Mouse (Mus musculus): ENCODE results near the gene Gja1. TPM values are rescaled to one million over a fixed set of nuclear protein-coding genes. Genes with fewer than 3 reads are reported as not detected.

Gja1 gene
- polyA plus RNA-seq, 1 experiment from 2014 or later = 467 TPM

DNA sequence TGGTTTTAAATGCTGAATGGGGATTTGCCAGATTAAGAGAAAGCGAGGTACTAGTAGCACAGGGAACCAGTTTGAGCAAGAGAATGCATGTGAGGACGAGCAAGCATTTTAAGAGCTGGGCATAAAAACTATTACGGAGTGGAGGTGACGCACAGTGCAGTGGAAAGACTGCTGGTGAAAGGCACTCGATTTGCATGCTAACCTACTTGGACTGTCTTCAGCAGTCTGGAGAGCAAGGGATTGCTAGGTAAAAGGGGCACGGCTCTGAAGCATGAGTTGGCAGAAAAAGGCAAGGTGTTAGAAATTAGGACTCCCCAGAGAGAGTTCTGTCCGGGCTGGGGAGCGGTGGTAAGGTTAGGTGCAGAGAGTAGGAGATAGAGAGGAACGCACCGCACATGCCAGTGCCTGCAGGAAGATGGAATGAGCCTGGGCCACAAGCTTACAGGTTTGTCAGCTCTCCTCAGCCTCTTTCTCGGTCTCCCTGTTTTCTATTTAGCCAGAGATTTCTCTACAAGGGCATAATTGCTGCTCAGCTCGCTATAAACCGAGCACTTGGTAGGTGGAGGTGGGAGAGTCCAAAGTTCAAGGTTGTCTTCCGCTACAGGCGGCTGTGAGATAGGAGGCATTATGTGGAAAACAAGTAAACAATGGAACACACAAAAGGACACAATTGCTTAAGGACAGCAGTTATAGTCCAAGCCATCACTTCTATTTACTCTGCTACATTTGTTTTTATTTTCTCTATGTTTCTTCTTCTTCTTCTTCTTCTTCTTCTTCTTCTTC, 48.1 kb downstream of the Gja1 start:
- no peaks in the 10 kb centered on the region for H3K36me3 ChIP-seq
- no peaks in the 10 kb centered on the region for H3K9me3 ChIP-seq (replicated peaks)
- no peak overlapping the region for H3K4me2 ChIP-seq
- H3K9ac ChIP-seq = no peak overlapping the region
- ATAC-seq (replicated peaks; ENCODE audit: insufficient number of reproducible peaks, insufficient read depth, low FRiP score, low read depth) = no peak
- H3K27me3 ChIP-seq = no peaks in the 10 kb centered on the region
- no peak overlapping the region for H3K4me3 ChIP-seq
- WGBS = 78% methylated on average over 15 of the region's 15 CpGs
- no peak overlapping the region for H3K27ac ChIP-seq
- no peaks in the 10 kb centered on the region for H3K4me1 ChIP-seq (replicated peaks)

DNA sequence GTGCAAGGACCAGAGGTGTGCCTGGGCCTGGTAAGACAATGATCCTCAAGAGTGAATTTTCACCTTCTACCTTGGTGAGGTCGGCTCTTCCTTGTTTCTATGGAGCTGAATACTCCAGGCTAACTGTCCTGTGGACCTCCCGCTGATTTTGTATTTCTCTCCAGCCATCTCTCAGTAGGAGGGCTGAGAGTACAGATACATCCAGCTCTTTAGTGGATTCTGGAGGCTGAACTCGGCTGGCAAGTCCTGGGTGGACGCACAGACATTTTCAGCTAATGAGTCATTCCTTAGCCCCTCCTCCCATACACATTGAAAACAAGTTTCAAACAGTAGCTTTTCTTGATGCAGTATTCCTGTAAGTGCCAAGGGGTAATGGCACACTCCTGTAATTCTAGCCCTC, 49.2 kb downstream of the Gja1 start:
- no peak overlapping the region for H3K9ac ChIP-seq
- no peaks in the 10 kb centered on the region for H3K36me3 ChIP-seq
- H3K4me2 ChIP-seq = no peak overlapping the region
- H3K4me3 ChIP-seq = no peak overlapping the region
- no peaks in the 10 kb centered on the region for H3K9me3 ChIP-seq (replicated peaks)
- H3K27me3 ChIP-seq = no peaks in the 10 kb centered on the region
- ATAC-seq (replicated peaks; ENCODE audit: insufficient number of reproducible peaks, insufficient read depth, low FRiP score, low read depth) = no peak
- 46% methylated on average over 4 of the region's 4 CpGs for WGBS
- H3K4me1 ChIP-seq (replicated peaks) = no peaks in the 10 kb centered on the region
- H3K27ac ChIP-seq = no peak overlapping the region

DNA sequence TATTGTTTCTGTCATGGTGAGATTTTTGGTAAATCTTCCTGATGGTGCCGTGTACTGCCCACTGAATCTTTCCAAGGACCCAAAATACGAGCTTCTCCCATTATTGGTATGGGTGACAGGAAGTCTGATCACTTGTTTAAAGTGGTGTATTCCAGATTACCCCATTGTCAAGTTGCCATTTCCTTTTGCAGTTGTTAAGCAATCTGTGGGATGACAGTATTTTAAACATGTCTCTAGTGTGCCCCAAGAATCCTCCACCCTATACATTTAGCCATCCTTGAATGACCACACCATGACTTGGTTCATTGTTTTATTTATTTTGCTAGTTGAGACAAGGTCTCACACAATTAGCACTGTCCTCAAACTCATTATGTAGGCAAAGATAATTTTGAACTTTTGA, 50.3 kb downstream of the Gja1 start:
- Histone ChIP-seq H3K27me3 (no peaks in the 10 kb centered on the region), H3K9me3 (replicated peaks) (no peaks in the 10 kb centered on the region), H3K36me3 (no peaks in the 10 kb centered on the region), H3K9ac (no peak overlapping the region), H3K4me2 (no peak overlapping the region), H3K27ac (no peak overlapping the region), H3K4me3 (no peak overlapping the region), H3K4me1 (replicated peaks) (peaks cover 7% of the 10 kb centered on the region)
- 80% methylated on average over 2 of the region's 2 CpGs for WGBS
- no peak for ATAC-seq (replicated peaks; ENCODE audit: insufficient number of reproducible peaks, insufficient read depth, low FRiP score, low read depth)

DNA sequence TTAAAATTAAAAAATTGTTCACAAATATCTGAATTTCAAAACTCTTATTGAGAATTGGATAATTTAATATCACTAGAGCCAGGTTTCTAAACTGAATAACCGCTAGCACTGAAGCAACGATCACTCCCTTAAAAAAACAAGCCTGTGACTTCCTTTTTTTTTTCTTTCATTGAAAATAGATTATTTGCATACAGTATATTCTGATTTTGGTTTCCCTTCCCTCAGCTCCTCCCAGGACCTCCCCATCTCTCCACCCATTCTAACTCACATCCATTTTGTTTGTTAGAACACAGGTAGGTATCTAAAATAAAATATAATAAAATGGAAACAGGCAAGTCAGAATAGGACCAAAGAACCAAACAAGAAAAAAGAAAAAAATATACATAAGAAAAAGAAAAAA, 50.7 kb downstream of the Gja1 start:
- Histone ChIP-seq H3K36me3 (no peaks in the 10 kb centered on the region), H3K4me1 (replicated peaks) (peaks cover 7% of the 10 kb centered on the region), H3K27me3 (no peaks in the 10 kb centered on the region), H3K9me3 (replicated peaks) (no peaks in the 10 kb centered on the region), H3K27ac (no peak overlapping the region), H3K4me2 (no peak overlapping the region), H3K4me3 (no peak overlapping the region), H3K9ac (no peak overlapping the region)
- WGBS = 79% methylated on average over 2 of the region's 2 CpGs
- no peak for ATAC-seq (replicated peaks; ENCODE audit: insufficient number of reproducible peaks, insufficient read depth, low FRiP score, low read depth)

DNA sequence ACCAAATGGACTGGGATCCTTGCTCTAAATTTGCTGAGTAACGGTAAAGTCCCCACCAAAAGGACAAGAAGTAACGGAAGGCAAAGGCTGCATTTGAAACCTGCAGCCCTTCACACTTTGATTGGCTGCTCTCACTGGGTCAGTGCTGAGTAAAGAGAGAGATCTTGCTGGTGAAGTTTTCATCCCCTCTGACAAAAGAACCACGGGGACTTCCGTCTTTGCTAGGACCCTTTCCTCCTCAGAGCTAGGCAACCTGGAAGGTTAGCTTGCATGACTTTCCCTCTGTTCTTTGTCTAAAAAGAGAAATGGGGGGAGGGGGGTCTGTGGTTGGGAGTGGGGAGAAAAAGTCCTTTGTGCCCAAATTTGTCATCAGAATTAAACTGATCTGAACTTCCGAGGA, 51.9 kb downstream of the Gja1 start:
- Histone ChIP-seq H3K4me1 (replicated peaks) (peaks cover 7% of the 10 kb centered on the region), H3K9me3 (replicated peaks) (no peaks in the 10 kb centered on the region), H3K4me3 (no peak overlapping the region), H3K9ac (no peak overlapping the region), H3K4me2 (no peak overlapping the region), H3K27ac (no peak overlapping the region), H3K27me3 (no peaks in the 10 kb centered on the region), H3K36me3 (no peaks in the 10 kb centered on the region)
- 72% methylated on average over 5 of the region's 5 CpGs for WGBS
- no peak for ATAC-seq (replicated peaks; ENCODE audit: insufficient number of reproducible peaks, insufficient read depth, low FRiP score, low read depth)

DNA sequence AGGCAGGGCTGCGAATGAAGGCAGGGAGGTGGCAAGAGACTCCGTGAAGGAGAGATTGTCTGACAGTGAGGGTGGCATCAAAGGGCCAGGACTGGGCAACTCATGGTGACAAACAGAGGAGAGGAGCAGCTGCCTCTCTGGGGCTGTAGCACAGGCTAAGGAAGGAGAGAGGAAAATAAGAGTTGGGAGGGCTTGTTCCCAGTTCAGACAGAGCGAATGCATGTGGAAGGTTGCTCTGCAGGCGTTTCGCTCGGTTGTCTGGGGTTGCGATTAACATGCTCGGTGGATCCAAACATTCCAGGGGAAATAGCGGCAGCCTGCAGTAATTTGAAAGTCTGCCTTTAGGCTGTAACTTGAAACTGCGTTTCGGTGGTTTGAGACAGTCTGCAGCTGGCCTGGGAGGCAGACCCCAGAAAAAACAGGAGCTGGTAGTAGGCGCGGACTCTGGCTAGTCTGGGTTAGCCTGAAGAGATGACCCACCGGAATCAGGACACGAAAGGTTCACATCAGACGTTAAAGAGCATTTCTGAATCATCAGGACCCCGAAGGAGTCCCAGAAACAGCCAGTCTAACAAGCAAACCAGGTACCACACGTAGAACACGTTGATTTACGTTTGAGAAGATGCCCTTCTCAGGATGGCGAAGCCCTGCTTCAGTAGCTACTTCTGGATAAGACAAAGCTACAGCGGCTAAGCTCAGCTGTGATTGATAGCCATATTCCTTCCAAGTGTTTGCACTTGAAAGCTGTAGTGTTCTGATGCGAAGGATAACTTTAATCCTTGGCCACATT, 54.7 kb downstream of the Gja1 start:
- Histone ChIP-seq H3K27ac (no peak overlapping the region), H3K4me1 (replicated peaks) (peaks cover 7% of the 10 kb centered on the region), H3K4me2 (peak overlapping the region; percentile 67), H3K4me3 (peak overlapping the region; percentile 42), H3K9me3 (replicated peaks) (no peaks in the 10 kb centered on the region), H3K27me3 (no peaks in the 10 kb centered on the region), H3K36me3 (no peaks in the 10 kb centered on the region), H3K9ac (peak overlapping the region; percentile 39)
- 9% methylated on average over 23 of the region's 23 CpGs for WGBS
- peak; percentile 43; the same call in 1 of the 2 replicates for ATAC-seq (replicated peaks; ENCODE audit: insufficient number of reproducible peaks, insufficient read depth, low FRiP score, low read depth)

DNA sequence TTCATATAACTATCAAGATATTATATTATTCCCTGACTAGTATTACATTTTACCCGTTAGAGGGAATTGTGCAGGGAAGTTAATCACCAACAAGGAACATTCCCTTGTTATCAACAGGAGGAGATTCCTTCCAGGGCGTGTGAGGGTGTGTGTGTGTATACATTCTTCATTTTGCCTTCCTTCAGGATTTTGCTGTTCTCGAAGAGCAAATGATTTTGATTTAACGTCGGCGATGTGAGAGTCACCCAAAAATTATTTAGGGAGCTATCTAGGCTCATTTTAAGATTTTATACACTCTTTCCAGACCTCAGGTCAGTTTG, 55.2 kb downstream of the Gja1 start:
- no peak for ATAC-seq (replicated peaks; ENCODE audit: insufficient number of reproducible peaks, insufficient read depth, low FRiP score, low read depth)
- Histone ChIP-seq H3K27ac (no peak overlapping the region), H3K27me3 (no peaks in the 10 kb centered on the region), H3K36me3 (no peaks in the 10 kb centered on the region), H3K4me2 (peak overlapping the region; percentile 67), H3K9ac (no peak overlapping the region), H3K9me3 (replicated peaks) (no peaks in the 10 kb centered on the region), H3K4me3 (no peak overlapping the region), H3K4me1 (replicated peaks) (peaks cover 7% of the 10 kb centered on the region)
- WGBS = 49% methylated on average over 6 of the region's 6 CpGs

DNA sequence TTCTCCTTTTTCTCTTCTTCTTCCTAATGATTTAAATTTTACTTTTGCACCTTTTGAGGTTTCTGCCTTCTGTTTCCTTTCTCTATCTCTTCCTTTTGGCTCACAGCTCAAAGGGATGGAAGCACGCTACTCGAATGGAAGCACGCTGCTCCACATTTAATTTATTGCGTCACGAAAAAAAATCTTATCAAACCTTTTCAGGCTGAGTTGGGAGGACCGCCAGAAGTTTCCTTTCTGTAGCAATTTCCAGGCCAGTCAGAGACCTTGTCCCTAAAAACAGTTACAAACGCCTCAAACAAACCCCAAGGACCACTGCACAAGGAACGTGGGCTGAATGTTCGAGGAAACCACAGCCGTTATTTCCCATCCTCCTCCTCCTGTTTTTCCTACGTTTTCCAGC, 60.2 kb downstream of the Gja1 start:
- no peaks in the 10 kb centered on the region for H3K36me3 ChIP-seq
- no peak overlapping the region for H3K4me3 ChIP-seq
- no peak overlapping the region for H3K27ac ChIP-seq
- H3K9ac ChIP-seq = no peak overlapping the region
- no peak overlapping the region for H3K4me2 ChIP-seq
- H3K27me3 ChIP-seq = no peaks in the 10 kb centered on the region
- 57% methylated on average over 11 of the region's 11 CpGs for WGBS
- no peaks in the 10 kb centered on the region for H3K9me3 ChIP-seq (replicated peaks)
- H3K4me1 ChIP-seq (replicated peaks) = peaks cover 2% of the 10 kb centered on the region; the same call in 1 of the 2 replicates
- ATAC-seq (replicated peaks; ENCODE audit: insufficient number of reproducible peaks, insufficient read depth, low FRiP score, low read depth) = no peak

DNA sequence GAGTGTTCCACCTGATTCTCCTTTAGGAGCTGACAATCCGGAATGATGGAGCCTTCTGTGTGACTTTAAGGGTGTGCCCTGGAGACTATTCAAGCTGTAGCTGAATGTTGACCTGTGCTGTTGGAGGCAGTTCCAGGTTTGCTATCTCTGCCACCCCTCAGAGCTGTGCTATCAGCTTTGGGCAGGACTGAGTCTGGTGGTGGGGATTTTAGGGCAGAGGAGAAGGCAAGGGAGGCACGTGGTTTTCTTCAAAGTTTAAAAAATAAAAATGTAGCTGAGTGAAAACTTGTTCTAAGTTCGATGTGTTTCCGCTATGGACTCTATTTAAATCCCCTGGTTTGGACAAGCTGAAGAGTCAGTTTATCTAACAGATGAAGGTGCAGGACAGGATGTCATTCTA, 62.5 kb downstream of the Gja1 start:
- WGBS = 51% methylated on average over 4 of the region's 4 CpGs
- H3K36me3 ChIP-seq = no peaks in the 10 kb centered on the region
- H3K27ac ChIP-seq = no peak overlapping the region
- H3K4me2 ChIP-seq = no peak overlapping the region
- H3K9ac ChIP-seq = no peak overlapping the region
- no peak overlapping the region for H3K4me3 ChIP-seq
- 0 out of 2 replicates have a peak, but pooled peaks cover 2% of the 10 kb centered on the region for H3K4me1 ChIP-seq (replicated peaks)
- H3K27me3 ChIP-seq = no peaks in the 10 kb centered on the region
- no peak for ATAC-seq (replicated peaks; ENCODE audit: insufficient number of reproducible peaks, insufficient read depth, low FRiP score, low read depth)
- no peaks in the 10 kb centered on the region for H3K9me3 ChIP-seq (replicated peaks)

DNA sequence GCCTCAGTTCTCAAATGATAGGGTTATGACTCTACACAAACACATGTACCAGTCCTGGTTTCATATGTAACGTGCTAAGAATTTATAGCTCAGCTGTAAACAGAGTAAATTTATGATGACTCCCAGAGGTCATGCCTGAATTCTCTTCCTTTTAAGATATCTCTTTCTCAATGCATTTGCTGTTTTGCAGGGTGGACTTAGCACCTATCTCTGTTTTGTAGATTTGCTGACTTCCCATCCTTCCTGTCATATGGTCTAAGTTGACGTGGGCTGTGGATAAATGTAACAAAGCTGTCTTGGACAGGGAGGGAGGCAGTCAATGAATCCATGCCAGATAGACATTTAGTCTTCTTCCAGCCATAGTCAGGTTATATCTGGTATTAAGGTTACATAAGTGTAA, 67.3 kb downstream of the Gja1 start:
- Histone ChIP-seq H3K4me3 (no peak overlapping the region), H3K27me3 (no peaks in the 10 kb centered on the region), H3K36me3 (no peaks in the 10 kb centered on the region), H3K4me2 (no peak overlapping the region), H3K27ac (no peak overlapping the region), H3K9ac (no peak overlapping the region), H3K4me1 (replicated peaks) (0 out of 2 replicates have a peak, but pooled peaks cover 2% of the 10 kb centered on the region), H3K9me3 (replicated peaks) (no peaks in the 10 kb centered on the region)
- no peak for ATAC-seq (replicated peaks; ENCODE audit: insufficient number of reproducible peaks, insufficient read depth, low FRiP score, low read depth)
- WGBS = 66% methylated on average over 2 of the region's 2 CpGs

DNA sequence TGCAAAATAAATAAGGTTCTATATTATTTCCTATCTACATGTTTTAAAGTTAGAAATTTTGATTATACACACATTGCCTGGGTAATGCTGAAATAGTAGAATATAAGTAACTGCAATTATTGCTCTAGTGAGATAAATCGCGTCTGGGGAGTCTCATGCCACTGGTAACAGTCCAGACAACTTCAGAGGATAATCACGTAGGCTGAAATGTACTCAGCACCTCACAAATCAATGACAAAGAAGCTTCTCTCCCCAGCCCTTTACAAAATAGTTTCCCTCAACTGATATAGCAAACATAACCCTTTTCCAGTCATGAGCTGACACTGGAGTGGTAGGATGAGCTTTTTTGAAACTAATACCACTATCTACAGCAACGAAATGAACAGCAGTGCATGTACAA, 71.9 kb downstream of the Gja1 start:
- Histone ChIP-seq H3K27ac (no peak overlapping the region), H3K27me3 (no peaks in the 10 kb centered on the region), H3K4me2 (no peak overlapping the region), H3K9me3 (replicated peaks) (no peaks in the 10 kb centered on the region), H3K4me3 (no peak overlapping the region), H3K4me1 (replicated peaks) (no peaks in the 10 kb centered on the region), H3K9ac (no peak overlapping the region), H3K36me3 (no peaks in the 10 kb centered on the region)
- WGBS = 49% methylated on average over 4 of the region's 4 CpGs
- no peak for ATAC-seq (replicated peaks; ENCODE audit: insufficient number of reproducible peaks, insufficient read depth, low FRiP score, low read depth)
